Mouse (Mus musculus): ENCODE measurements at regions not wholly inside any gene's neighbourhood (a gene's known extent, or its start where the extent isn't known, plus 50 kb on each side); places are given as distances from the start of the nearest gene placed in this dataset.

DNA sequence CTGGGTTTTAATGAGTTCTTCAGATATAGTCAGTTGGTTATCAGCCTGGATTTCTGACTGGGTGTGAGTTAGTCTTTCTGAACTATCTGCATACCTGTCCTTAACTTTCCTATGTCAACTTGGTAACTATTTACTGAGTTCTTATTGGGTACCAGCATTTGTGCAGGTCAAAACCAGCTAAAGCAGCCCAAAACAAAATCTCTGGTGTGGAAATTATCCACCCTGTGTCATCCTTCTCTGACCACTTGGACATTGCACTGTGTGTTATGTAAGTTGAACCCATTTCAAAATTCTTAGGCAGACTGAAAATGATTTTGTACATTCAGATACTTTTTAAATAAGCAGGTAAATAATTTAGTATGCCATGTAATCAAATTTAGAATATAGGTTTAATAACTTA is 232.7 kb downstream of the Lmo4 start:
- no peaks in the 10 kb centered on the region for H3K4me1 ChIP-seq (ENCODE audit: control insufficient read depth, insufficient read depth, low read length)
- H3K27ac ChIP-seq (replicated peaks; ENCODE audit: insufficient read depth, low read depth, low read length), result no peak overlapping the region
- no peak for TF ChIP-seq CTCF (IDR thresholded peaks at IDR 0.05; ENCODE audit: low read depth, low read length)
- DNase-seq (ENCODE audit: extremely low read depth, low read depth, low spot score), result peak; percentile 12
- no peaks in the 10 kb centered on the region for H3K27me3 ChIP-seq (ENCODE audit: control insufficient read depth, insufficient read depth, low read length)
- H3K79me2 ChIP-seq (ENCODE audit: control insufficient read depth, insufficient read depth, low read length), result no peaks in the 10 kb centered on the region
- no peak overlapping the region for H3K9ac ChIP-seq (ENCODE audit: low read depth, low read length)
- no peak overlapping the region for H3K4me3 ChIP-seq (ENCODE audit: insufficient read depth, low read depth, low read length)
- no peaks in the 10 kb centered on the region for H3K36me3 ChIP-seq (ENCODE audit: control insufficient read depth, insufficient read depth, low read length)

DNA sequence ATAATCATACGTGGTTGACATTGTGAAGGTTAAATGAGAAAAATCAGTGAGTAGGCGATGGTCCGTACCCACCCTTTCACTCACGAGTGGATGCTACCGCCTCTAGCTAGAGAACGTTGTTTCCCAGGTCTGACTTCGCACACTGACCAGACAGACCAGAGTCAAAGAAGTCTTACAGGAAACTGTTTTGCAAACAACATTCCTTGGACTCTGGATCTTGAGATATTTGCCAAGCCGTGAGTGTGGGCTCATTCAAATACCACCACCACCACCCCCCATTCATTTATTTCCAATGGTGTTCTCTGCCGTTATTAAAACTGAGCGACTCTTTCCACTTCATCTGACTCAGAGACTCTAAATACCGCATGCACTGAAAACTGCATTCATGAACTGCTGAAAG is 234.2 kb downstream of the Lmo4 start:
- H3K36me3 ChIP-seq (ENCODE audit: control insufficient read depth, insufficient read depth, low read length), result no peaks in the 10 kb centered on the region
- WGBS, result 86% methylated on average over 11 of the region's 11 CpGs
- DNase-seq (ENCODE audit: extremely low read depth, low read depth, low spot score), result no peak

DNA sequence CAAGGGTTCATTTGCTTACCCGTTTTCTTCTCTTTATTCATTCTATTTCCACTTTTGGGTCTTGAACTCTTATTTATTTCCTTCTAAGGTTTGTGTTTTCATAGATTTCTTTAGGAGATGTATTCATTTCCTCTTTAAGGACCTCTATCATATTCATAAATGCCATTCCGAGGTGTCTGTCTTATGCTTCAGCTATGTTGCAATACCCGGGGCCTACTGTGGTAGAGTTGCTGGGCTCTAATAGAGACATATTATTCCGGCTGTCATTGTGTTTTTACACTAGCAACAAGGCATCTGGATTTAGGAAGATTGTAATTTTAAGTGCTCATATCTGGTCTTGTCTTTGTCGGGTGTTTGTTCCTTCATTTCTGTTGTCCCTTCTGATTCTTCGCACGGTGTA is 249.5 kb downstream of the Lmo4 start:
- Histone ChIP-seq H3K79me2 (ENCODE audit: control insufficient read depth, insufficient read depth, low read length) (no peaks in the 10 kb centered on the region), H3K36me3 (ENCODE audit: control insufficient read depth, insufficient read depth, low read length) (no peaks in the 10 kb centered on the region), H3K9ac (ENCODE audit: low read depth, low read length) (no peak overlapping the region), H3K27me3 (ENCODE audit: control insufficient read depth, insufficient read depth, low read length) (no peaks in the 10 kb centered on the region), H3K4me1 (ENCODE audit: control insufficient read depth, insufficient read depth, low read length) (no peaks in the 10 kb centered on the region), H3K4me3 (ENCODE audit: insufficient read depth, low read depth, low read length) (no peak overlapping the region), H3K27ac (replicated peaks; ENCODE audit: insufficient read depth, low read depth, low read length) (no peak overlapping the region)
- no peak for DNase-seq (ENCODE audit: extremely low read depth, low read depth, low spot score)
- no peak for TF ChIP-seq CTCF (IDR thresholded peaks at IDR 0.05; ENCODE audit: low read depth, low read length)
- no peak for TF ChIP-seq POLR2A (IDR thresholded peaks at IDR 0.05; ENCODE audit: extremely low read depth, insufficient read depth, low read length)
- 87% methylated on average over 7 of the region's 7 CpGs for WGBS

More for the DNA sequence above, 234.2 kb downstream of the Lmo4 start:
- no peak overlapping the region for H3K4me3 ChIP-seq (ENCODE audit: insufficient read depth, low read depth, low read length)
- no peaks in the 10 kb centered on the region for H3K79me2 ChIP-seq (ENCODE audit: control insufficient read depth, insufficient read depth, low read length)
- no peaks in the 10 kb centered on the region for H3K4me1 ChIP-seq (ENCODE audit: control insufficient read depth, insufficient read depth, low read length)
- no peak for TF ChIP-seq CTCF (IDR thresholded peaks at IDR 0.05; ENCODE audit: low read depth, low read length)
- TF ChIP-seq POLR2A (IDR thresholded peaks at IDR 0.05; ENCODE audit: extremely low read depth, insufficient read depth, low read length), result no peak
- H3K27ac ChIP-seq (replicated peaks; ENCODE audit: insufficient read depth, low read depth, low read length), result no peak overlapping the region
- H3K9ac ChIP-seq (ENCODE audit: low read depth, low read length), result no peak overlapping the region
- H3K27me3 ChIP-seq (ENCODE audit: control insufficient read depth, insufficient read depth, low read length), result no peaks in the 10 kb centered on the region

DNA sequence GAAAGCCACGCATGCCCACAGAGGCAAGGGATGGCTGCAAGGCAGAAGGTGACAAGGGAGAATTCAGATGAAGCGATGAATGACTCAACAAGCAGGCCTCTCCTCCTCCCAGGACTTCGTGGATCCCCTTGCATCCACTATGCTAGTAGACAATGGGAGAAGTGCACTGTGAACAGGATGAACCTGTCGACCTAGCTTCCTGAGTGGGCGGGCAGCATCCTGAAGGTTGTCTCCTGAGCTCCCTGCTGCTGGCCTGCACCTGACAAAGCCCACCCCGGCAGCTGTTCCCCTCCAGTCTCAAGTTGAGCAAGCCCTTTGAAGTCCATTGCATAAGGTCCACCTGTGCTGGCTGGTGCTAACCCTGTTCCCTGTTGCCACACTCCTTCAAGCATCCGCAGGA is 250.2 kb downstream of the Lmo4 start:
- 78% methylated on average over 7 of the region's 7 CpGs for WGBS
- Histone ChIP-seq H3K36me3 (ENCODE audit: control insufficient read depth, insufficient read depth, low read length) (no peaks in the 10 kb centered on the region), H3K27me3 (ENCODE audit: control insufficient read depth, insufficient read depth, low read length) (no peaks in the 10 kb centered on the region), H3K4me3 (ENCODE audit: insufficient read depth, low read depth, low read length) (no peak overlapping the region), H3K4me1 (ENCODE audit: control insufficient read depth, insufficient read depth, low read length) (no peaks in the 10 kb centered on the region), H3K27ac (replicated peaks; ENCODE audit: insufficient read depth, low read depth, low read length) (no peak overlapping the region), H3K9ac (ENCODE audit: low read depth, low read length) (no peak overlapping the region), H3K79me2 (ENCODE audit: control insufficient read depth, insufficient read depth, low read length) (no peaks in the 10 kb centered on the region)
- DNase-seq (ENCODE audit: extremely low read depth, low read depth, low spot score), result no peak
- no peak for TF ChIP-seq CTCF (IDR thresholded peaks at IDR 0.05; ENCODE audit: low read depth, low read length)
- TF ChIP-seq POLR2A (IDR thresholded peaks at IDR 0.05; ENCODE audit: extremely low read depth, insufficient read depth, low read length), result no peak

DNA sequence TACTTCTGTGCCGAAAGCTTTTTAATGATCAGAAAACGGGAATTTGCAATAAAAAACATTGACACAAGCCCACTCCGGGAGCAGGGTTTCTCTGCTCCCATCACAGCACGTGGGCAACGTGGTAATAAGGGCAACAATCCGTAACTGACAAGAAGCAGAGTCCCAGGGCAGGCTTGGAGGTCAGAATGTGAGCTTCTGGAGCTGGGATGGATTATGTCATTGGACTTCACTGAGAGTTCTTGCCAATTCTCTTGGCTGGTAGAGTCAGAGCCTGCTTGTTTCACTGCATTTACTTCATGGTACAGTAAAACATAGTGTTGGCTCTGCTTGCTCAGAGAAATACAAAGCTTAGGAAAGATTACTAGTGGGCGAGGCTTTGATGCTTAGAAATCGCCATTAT is 252.7 kb downstream of the Lmo4 start:
- TF ChIP-seq POLR2A (IDR thresholded peaks at IDR 0.05; ENCODE audit: extremely low read depth, insufficient read depth, low read length) (no peak), CTCF (IDR thresholded peaks at IDR 0.05; ENCODE audit: low read depth, low read length) (no peak)
- Histone ChIP-seq H3K4me3 (ENCODE audit: insufficient read depth, low read depth, low read length) (no peak overlapping the region), H3K27me3 (ENCODE audit: control insufficient read depth, insufficient read depth, low read length) (no peaks in the 10 kb centered on the region), H3K36me3 (ENCODE audit: control insufficient read depth, insufficient read depth, low read length) (no peaks in the 10 kb centered on the region), H3K79me2 (ENCODE audit: control insufficient read depth, insufficient read depth, low read length) (no peaks in the 10 kb centered on the region), H3K27ac (replicated peaks; ENCODE audit: insufficient read depth, low read depth, low read length) (no peak overlapping the region), H3K4me1 (ENCODE audit: control insufficient read depth, insufficient read depth, low read length) (no peaks in the 10 kb centered on the region), H3K9ac (ENCODE audit: low read depth, low read length) (no peak overlapping the region)
- no peak for DNase-seq (ENCODE audit: extremely low read depth, low read depth, low spot score)
- WGBS, result 74% methylated on average over 8 of the region's 8 CpGs

DNA sequence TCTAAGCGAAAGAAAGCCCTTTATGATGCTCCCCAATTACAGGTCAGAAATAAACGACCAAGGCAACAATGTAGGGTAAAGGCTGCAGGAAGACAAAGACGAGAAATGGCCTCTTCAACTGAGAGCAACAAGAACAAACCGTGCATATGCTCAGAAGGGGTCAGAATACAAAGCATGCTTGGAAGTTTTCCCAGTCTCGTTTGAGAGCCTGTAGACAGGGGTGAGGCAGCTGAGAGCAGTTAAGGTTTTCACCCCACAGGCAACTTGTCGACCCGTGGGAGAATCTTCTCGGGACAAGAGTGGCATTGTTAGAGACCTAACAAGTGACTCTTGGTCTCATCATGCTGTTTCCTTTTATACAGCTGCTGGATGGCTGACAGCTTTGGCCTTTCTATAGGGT is 255.4 kb downstream of the Lmo4 start:
- H3K9ac ChIP-seq (ENCODE audit: low read depth, low read length), result no peak overlapping the region
- H3K36me3 ChIP-seq (ENCODE audit: control insufficient read depth, insufficient read depth, low read length), result no peaks in the 10 kb centered on the region
- H3K4me1 ChIP-seq (ENCODE audit: control insufficient read depth, insufficient read depth, low read length), result no peaks in the 10 kb centered on the region
- 71% methylated on average over 8 of the region's 8 CpGs for WGBS
- no peak overlapping the region for H3K4me3 ChIP-seq (ENCODE audit: insufficient read depth, low read depth, low read length)
- H3K27ac ChIP-seq (replicated peaks; ENCODE audit: insufficient read depth, low read depth, low read length), result no peak overlapping the region
- no peak for TF ChIP-seq CTCF (IDR thresholded peaks at IDR 0.05; ENCODE audit: low read depth, low read length)
- TF ChIP-seq POLR2A (IDR thresholded peaks at IDR 0.05; ENCODE audit: extremely low read depth, insufficient read depth, low read length), result no peak
- DNase-seq (ENCODE audit: extremely low read depth, low read depth, low spot score), result no peak
- H3K27me3 ChIP-seq (ENCODE audit: control insufficient read depth, insufficient read depth, low read length), result no peaks in the 10 kb centered on the region
- H3K79me2 ChIP-seq (ENCODE audit: control insufficient read depth, insufficient read depth, low read length), result no peaks in the 10 kb centered on the region

All from liver, adult 2 months (tissue).